Mouse (Mus musculus): Measurements from ENCODE around the gene Rasa2.

Rasa2 gene

DNA sequence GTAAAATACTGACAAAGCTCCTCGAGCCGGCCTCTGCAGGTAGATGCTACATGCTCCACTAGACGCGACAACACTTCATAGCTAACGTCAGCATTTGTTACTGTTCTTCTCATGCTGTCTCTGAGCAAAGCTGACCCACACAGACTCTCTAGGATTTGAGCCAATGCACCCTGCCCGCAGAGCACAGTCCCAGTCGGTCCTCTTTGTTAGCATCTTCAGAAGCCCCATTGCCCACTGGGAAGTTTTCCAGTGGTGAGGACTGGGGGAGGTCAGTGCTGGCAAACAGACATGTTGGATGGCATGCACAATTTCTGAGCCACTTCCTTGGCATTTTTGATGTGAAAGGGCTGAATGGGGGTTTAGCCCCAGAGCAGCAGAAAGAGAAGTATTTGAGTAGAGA, 8.0 kb upstream of the Rasa2 start:
- DNase-seq (ENCODE audit: low read depth, low spot score) = no peak

GRCm38 (mm10) chr9:96638508-96638907, 7.1 kb upstream of the Rasa2 start:
- no peak for DNase-seq (ENCODE audit: low read depth, low spot score)

- DNase-seq (ENCODE audit: low read depth, low spot score) = no peak
Measured at GRCm38 (mm10) chr9:96637157-96637548, 5.7 kb upstream of the Rasa2 start.

DNA sequence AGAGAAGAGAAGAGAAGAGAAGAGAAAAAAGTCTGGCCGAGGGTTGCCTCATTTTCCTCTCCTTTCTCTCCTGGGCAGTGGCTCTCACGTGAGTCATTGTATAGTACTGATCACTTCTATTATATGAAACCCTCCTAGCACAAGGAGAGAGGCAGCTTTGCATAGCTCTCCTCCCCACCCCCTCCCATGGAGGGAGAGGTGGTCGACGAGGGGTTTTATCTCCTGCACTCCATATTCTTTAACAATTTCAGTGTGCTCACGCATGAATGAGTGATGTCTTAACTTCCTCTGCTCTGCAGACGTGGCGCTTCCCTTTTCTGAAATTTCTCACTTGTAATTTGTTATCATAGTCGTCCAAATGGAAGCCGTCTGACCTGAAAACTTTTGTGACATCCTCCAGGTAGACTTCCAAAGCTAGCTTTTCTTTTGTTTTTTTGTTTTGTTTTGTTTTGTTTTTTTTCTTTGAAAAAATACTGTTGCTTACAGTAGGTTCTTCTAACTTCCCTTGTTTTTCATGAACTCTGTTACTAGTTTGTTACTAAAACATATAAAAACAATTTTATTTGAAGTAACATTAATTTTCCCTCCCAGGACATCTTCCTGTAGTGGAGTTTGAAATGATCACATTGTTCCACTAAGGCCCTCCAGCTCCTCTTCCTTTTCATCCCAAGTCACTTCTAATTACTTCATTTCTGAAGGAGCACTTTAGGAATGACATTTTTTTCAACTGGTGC, 5.2 kb upstream of the Rasa2 start:
- DNase-seq (ENCODE audit: low read depth, low spot score) = no peak

DNA sequence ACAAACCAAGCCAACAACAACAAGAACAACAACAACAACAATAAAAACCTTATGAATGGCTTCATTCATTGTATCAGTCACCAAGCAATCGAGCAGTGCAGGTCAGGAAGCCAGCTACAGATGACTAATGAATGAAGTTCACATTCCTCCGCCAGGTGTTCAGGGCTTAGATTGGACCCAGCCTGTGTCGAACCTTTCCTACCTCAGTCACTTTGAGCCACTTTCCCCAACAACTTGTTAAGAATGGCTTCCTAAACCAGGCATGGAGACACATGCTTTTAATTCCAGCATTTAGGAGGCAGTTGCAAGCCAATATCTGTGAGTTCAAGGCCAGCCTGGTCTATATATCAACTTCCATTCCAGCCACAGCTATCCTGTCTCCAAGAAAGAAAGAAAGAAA, 4.5 kb upstream of the Rasa2 start:
- DNase-seq (ENCODE audit: low read depth, low spot score) = no peak

DNA sequence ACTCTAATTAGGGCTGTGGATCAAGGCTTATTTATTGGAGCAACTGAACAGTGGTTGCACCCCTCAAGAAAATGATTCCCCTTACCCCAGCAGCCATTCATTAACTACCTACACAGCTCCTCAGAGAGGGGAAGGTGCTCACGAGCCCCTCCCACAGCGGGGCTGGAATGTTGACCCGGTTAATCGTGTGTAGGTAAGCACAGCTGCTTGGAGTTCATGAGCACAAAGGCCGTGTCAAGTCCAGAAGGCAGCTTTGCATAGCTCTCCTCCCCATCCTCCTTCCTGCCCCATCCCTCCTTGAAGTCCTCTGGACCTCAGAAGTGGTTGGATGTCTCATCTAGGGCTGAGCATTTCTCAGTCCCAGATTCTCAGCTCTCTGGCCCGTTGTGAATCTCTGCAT, 3.8 kb upstream of the Rasa2 start:
- no peak for DNase-seq (ENCODE audit: low read depth, low spot score)

- no peak for DNase-seq (ENCODE audit: low read depth, low spot score)
Measured at GRCm38 (mm10) chr9:96633771-96634170, 2.4 kb upstream of the Rasa2 start.

- no peak for DNase-seq (ENCODE audit: low read depth, low spot score)
Measured at GRCm38 (mm10) chr9:96632756-96633155, 1.3 kb upstream of the Rasa2 start.

DNA sequence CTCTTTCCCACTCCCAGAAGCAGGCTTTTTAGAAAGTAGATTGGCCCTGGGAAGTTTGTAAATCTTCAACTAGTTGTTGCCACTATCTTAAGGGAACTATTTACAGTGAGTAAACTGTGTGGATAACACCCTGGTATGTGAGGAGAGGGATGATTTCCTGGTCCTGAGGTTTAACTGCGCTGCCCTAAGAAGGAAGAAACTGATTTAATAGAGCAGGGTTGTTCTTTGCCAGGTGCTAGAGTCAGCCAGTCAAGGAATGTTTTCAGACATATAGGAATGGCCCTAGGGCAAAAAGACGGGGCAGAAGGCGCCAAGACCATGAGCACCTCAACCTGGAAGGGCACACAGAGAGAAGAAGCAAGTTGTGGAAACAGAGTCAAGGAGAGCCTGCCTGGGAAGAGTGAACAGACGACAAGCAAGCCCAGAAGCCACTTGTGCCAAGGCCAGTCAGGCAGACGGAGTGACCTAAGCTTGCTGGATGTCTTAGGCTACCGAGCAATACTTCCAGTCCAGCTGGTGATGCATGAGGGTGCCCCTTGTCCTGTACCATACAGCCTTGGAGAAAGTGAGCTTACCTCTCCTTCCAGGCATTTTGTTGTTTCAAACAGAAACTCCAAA, 765 bp upstream of the Rasa2 start:
- no peak for DNase-seq (ENCODE audit: low read depth, low spot score)

- DNase-seq (ENCODE audit: low read depth, low spot score) = peak; percentile 8
Measured at GRCm38 (mm10) chr9:96630571-96631388, 637 bp downstream of the Rasa2 start.

GRCm38 (mm10) chr9:96629151-96629550, 2.3 kb downstream of the Rasa2 start:
- DNase-seq (ENCODE audit: low read depth, low spot score) = no peak

GRCm38 (mm10) chr9:96627557-96628085, 3.8 kb downstream of the Rasa2 start:
- DNase-seq (ENCODE audit: low read depth, low spot score) = no peak

DNA sequence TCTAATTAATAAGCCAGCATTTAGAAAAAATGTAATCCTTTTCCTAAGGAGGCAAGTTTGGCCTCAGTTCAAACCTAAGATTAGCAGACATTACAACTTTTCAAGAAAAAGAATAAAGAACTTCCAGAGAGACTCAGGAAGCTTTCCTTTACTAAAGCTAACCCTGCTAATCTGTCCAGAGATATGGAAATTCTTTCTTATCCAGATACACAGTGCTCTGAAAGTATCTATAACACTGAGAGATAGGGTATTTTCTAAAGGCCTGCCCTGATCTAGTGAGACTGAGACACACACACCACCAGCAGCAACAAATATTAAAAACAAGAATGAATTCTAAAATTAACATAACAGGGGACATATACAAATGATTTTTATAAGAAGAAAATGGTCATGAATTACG, 4.4 kb downstream of the Rasa2 start:
- no peak for DNase-seq (ENCODE audit: low read depth, low spot score)

- no peak for DNase-seq (ENCODE audit: low read depth, low spot score)
Measured at GRCm38 (mm10) chr9:96618448-96619176, 12.8 kb downstream of the Rasa2 start.

GRCm38 (mm10) chr9:96612297-96612696, 19.1 kb downstream of the Rasa2 start:
- no peak for DNase-seq (ENCODE audit: low read depth, low spot score)

DNA sequence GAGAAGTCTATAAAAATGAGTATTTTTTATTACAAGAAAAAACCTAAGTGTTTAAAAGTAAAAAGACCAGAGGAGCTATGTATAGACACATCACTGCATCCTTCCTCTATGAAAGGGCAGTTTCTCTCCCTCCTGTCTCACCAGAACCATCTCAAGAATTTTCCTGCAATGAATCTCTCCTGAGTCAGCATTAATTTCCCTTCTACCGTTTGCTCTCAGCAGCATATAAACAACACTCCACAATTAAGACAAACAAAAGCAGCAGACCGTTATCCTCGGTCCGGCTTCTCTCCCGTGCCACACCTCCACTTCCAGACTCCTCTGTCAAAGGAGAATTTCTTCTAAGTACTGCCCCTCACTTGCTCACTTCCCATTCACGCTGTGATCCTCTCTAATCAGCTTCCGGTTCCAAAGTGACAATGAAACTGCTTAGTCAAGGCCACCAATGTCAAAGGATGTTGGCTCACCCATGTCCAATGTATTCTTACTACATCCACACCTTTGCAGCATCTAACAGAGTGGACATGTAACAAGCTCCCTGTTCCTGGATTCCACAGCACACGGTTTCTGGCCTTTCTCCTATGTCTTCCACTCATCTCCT, 19.6 kb downstream of the Rasa2 start:
- DNase-seq (ENCODE audit: low read depth, low spot score) = no peak

- DNase-seq (ENCODE audit: low read depth, low spot score) = no peak
Measured at GRCm38 (mm10) chr9:96610813-96611212, 20.6 kb downstream of the Rasa2 start.

GRCm38 (mm10) chr9:96603416-96603815, 28.0 kb downstream of the Rasa2 start:
- DNase-seq (ENCODE audit: low read depth, low spot score) = no peak

GRCm38 (mm10) chr9:96597899-96598298, 33.5 kb downstream of the Rasa2 start:
- no peak for DNase-seq (ENCODE audit: low read depth, low spot score)

- no peak for DNase-seq (ENCODE audit: low read depth, low spot score)
Measured at GRCm38 (mm10) chr9:96592670-96593600, 38.5 kb downstream of the Rasa2 start.
